Mouse (Mus musculus): ENCODE measurements at regions not wholly inside any gene's neighbourhood (a gene's known extent, or its start where the extent isn't known, plus 50 kb on each side); places are given as distances from the start of the nearest gene placed in this dataset.

DNA sequence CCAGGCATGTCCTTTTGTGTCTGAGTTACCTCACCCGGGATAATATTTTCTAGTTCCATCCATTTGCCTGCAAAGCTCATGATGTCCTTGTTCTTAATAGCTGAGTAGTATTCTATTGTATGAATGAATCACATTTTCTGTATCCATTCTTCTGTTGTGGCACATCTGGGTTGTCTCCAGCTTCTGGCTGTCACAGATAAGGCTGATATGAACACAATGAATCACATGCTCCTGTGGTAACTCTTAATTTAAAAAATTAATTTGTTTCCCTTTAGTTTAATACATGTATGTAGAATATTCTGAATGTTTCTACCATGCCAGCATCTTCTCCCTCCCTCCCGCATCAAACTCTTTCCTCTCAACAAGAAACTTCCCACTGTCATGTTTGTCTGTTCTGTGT lies 424.4 kb downstream of the Olfm4 start:
- TF ChIP-seq CTCF (IDR thresholded peaks at IDR 0.05; ENCODE audit: control insufficient read depth, insufficient read depth, low read length) (no peak), POLR2A (IDR thresholded peaks at IDR 0.05; ENCODE audit: borderline replicate concordance, control insufficient read depth, low read depth, low read length) (no peak)

All from bone marrow, adult 2 months (tissue).